Mouse (Mus musculus): ENCODE measurements around the gene Hsd11b1.

The Hsd11b1 gene

GRCm38 (mm10) chr1:193172991-193173809 lies 90.7 kb downstream of the Hsd11b1 start:
- in situ Hi-C loops (cut with MboI; ENCODE audit: unreplicated experiment in 2 of 2), result no loop called here

All from v-Abl transformed pro-B cells (cell line).